Mouse (Mus musculus): ENCODE measurements around the gene Clec4g. TPM values are rescaled to one million over a fixed set of nuclear protein-coding genes. Genes with fewer than 3 reads are reported as not detected.

The Clec4g gene
- polyA plus RNA-seq (2017; shearing (Covaris generic)): not detected

GRCm38 (mm10) chr8:3720551-3720950, at the start of gene Clec4g:
Clec4g (minus strand) TSS chr8:3720651.

GRCm38 (mm10) chr8:3748761-3749160, 28.3 kb upstream of the Clec4g start, which contains the start of gene Cd209a:
Cd209a (minus strand) TSS chr8:3748984.

GRCm38 (mm10) chr8:3694121-3694520, 26.3 kb downstream of the Clec4g start, which contains the start of gene Fcer2a:
Fcer2a (minus strand) TSS chr8:3694175.

DNA sequence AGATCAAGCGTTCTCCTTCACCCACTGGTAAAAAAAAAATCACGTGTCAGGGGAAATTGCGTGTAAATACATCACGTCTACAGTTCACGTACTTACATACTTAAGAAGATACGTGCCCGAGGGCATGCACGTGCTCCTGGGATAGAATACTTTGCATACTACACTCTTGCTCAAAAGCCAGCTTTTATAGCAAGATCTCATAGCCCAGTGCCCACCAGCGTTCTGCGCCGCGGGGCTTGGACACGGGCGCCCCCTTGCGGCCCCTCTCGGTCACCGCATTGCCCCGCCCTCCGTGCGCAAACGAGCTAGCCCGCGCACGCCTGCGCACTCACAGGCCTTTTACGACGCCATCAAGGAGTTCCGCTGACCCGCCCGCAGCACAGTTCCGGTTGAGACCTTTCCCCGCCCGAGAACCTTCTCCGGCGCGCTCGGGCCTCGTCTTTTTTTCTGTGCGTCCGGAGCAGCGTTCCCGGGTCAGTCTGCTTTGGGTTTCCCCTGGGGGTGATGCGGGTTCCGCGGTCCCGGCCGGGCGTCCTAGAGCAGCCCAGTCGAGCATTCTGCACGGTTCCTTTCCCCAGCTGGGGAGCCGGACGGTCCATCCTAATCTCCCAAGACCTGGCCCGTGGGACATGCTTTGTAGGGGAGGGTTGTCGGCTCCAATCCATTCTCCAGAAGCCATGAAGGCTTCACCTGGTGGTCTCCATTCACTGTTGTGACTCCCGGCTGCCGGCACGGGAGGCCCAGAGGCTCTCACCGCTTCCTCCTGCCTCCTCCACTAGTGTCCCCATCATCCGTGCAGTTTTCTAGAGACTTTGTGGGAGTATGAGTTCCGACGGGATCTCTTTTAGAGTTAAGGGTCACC, 44.1 kb downstream of the Clec4g start, which contains the start of gene Trappc5:
Gene Trappc5 (plus strand): TSS at position 169 of the 862 bp plus-strand sequence.

GRCm38 (mm10) chr8:3671980-3672491, 48.4 kb downstream of the Clec4g start, which contains the start of gene Fcor:
Fcor (minus strand) TSS chr8:3672362.

DNA sequence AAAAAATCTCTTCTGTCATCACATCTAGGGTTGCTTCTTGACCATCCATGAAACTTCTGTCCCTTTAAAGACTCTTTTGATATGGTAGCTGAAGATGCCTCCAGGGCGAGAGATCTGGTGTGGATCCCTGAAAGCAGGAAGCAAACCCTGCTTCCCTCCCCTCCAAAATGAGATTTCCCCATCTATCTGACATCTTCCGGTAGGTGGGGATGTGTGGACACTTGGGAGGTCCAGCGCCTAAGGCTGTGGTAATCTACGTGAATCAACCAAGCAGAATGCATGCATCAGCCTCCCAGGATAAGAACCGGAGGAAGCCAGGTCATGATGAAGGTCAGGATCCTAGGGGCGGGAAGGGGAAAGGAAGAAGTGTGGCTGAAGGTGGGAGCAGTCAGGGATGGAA, 54.9 kb downstream of the Clec4g start, which contains the start of gene Mcemp1:
Gene Mcemp1 (plus strand): TSS at position 248 of the 400 bp plus-strand sequence.

Other genes starting within 250 kb of the Clec4g start
- not detected for gene Tex45, start 249.8 kb downstream of the Clec4g start, polyA plus RNA-seq (2017; shearing (Covaris generic))
- 4.7 TPM for gene Zfp358, start 227.5 kb downstream of the Clec4g start, polyA plus RNA-seq (2017; shearing (Covaris generic))
- 44.5 TPM for gene Mcoln1, start 220.2 kb downstream of the Clec4g start, polyA plus RNA-seq (2017; shearing (Covaris generic))
- 64.1 TPM for gene Pnpla6, start 205.3 kb downstream of the Clec4g start, polyA plus RNA-seq (2017; shearing (Covaris generic))
- gene C330021F23Rik, start 152.7 kb downstream of the Clec4g start, polyA plus RNA-seq (2017; shearing (Covaris generic)): not detected
- gene Camsap3, start 133.4 kb downstream of the Clec4g start, polyA plus RNA-seq (2017; shearing (Covaris generic)): 0.13 TPM
- 137 TPM for gene Xab2, start 99.3 kb downstream of the Clec4g start, polyA plus RNA-seq (2017; shearing (Covaris generic))
- 127 TPM for gene Pet100, start 99.1 kb downstream of the Clec4g start, polyA plus RNA-seq (2017; shearing (Covaris generic))
- not detected for gene Pcp2, start 95.1 kb downstream of the Clec4g start, polyA plus RNA-seq (2017; shearing (Covaris generic))
- 231 TPM for gene Stxbp2, start 89.7 kb downstream of the Clec4g start, polyA plus RNA-seq (2017; shearing (Covaris generic))
- not detected for gene Retn, start 64.9 kb downstream of the Clec4g start, polyA plus RNA-seq (2017; shearing (Covaris generic))
- gene Mcemp1, start 54.9 kb downstream of the Clec4g start, polyA plus RNA-seq (2017; shearing (Covaris generic)): not detected
- gene Fcor, start 48.3 kb downstream of the Clec4g start, polyA plus RNA-seq (2017; shearing (Covaris generic)): not detected
- 40.6 TPM for gene Trappc5, start 44.4 kb downstream of the Clec4g start, polyA plus RNA-seq (2017; shearing (Covaris generic))
- 3.1 TPM for gene Fcer2a, start 26.5 kb downstream of the Clec4g start, polyA plus RNA-seq (2017; shearing (Covaris generic))
- 0.46 TPM for gene Cd209a, start 28.3 kb upstream of the Clec4g start, polyA plus RNA-seq (2017; shearing (Covaris generic))
- gene Cd209e, start 133.7 kb upstream of the Clec4g start, polyA plus RNA-seq (2017; shearing (Covaris generic)): not detected
- gene Cd209d, start 157.9 kb upstream of the Clec4g start, polyA plus RNA-seq (2017; shearing (Covaris generic)): not detected
- not detected for gene Cd209b, start 206.2 kb upstream of the Clec4g start, polyA plus RNA-seq (2017; shearing (Covaris generic))
- gene Cd209c, start 234.1 kb upstream of the Clec4g start, polyA plus RNA-seq (2017; shearing (Covaris generic)): 0.37 TPM

All from inflammation-experienced regulatory T-cells, adult 16 weeks (primary cell).